Mouse (Mus musculus): Measurements from ENCODE around the gene Myo18a.
"Not testable (repeated sequence)": the region's sequence is repeated elsewhere in the genome, so short reads cannot be mapped to it uniquely, and the experiment has no call there.

Gene Myo18a

DNA sequence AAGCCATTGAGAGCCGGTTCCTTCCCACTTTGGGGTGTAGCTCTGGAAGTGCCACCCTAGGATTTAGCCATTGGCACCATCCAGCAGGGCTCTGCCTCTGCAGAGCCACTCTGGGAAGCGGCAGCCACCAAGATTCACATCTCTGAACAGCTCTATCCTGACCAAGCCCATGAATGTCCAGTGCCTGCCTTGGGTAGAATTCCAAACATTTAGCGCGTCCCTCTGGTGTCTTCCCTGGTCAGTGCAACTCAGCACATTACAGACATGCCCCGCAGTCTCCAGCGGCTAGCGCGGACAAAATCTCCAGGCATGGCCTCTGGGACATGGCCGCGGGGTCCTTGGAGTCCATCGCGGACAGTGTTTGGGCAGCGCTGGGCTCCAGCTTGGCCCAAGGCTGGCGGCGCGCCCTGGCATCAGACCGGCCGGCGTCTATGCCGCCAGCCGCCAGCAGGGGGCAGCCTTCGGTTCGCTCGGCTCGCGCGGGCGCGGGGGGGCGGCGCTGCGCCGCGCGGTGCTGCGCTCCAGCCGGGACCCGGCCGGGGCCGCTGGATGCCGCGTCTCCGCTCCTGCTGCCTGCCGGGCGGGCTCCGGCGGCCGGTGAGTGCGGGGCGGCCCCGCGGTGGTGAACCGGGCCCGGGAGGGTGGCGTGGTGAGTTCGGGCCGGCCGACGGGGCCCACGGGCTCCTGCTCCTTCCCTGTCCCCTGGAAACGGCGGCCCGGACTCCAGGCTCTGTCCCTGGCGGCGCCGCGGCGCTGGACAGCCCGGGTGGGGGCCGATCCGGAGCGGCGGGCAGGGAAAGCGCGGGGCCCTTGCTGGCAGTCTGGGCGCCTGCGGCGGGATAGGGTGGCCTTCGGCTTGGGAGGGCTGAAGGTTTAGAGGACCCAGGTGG lies at the start of gene Myo18a:
TSS of gene Myo18a (plus strand) at position 464 of the 890 bp plus-strand sequence.
- DNase-seq, result peak; percentile 86 to 90

DNA sequence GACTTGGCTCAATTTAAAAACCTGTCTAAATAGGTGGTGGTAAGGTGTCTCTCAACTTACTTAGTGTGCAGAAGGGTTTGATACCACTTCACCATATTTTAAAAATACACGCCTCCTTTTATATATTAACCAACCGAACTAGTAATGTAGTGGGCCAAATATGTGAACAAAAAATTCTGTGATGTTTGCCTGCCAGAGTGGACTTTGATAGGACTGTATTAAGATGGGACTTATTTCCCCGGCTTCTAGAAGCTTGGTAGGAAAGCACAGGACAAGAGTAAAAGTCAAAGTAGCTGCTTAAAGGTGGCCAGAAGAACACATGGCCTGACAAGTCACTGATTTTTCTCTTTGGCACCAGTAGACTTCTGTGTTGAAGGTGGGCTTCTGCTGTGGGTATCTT lies 49.3 kb upstream of the Myo18a start:
- DNase-seq, result no peak

DNA sequence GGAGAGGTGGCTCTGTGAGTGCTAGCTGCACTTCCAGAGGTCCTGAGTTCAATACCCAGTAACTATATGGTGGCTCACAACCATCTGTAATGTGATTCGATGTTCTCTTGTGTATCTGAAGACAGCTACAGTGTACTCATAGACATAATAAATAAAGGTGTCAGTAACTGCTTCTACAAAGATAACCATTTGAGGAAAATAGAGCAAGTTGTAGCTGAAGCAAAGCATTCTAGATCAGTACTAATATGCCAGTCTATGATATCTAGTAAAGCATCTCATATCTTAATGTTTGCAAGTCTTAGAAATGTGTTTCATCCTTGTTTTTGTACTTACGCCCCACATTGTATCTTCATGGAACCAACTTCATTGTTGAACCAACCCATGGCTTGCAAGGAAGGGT lies 44.0 kb upstream of the Myo18a start:
- DNase-seq, result no peak

DNA sequence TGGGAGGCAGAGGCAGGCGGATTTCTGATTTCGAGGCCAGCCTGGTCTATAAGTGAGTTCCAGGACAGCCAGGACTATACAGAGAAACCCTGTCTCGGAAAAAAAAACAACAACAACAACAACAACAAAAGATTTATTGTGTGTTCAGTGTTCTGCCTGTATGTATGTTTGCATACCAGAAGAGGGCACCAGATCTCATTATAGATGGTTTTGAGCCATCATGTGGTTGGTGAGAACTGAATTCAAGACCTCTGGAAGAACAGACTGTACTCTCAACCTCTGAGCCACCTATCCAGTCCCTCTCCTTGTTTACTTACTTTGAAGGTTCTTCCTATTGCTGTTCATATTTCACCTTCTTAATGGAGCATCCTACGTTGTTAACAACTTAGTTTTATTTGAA lies 41.7 kb upstream of the Myo18a start:
- no peak for DNase-seq

DNA sequence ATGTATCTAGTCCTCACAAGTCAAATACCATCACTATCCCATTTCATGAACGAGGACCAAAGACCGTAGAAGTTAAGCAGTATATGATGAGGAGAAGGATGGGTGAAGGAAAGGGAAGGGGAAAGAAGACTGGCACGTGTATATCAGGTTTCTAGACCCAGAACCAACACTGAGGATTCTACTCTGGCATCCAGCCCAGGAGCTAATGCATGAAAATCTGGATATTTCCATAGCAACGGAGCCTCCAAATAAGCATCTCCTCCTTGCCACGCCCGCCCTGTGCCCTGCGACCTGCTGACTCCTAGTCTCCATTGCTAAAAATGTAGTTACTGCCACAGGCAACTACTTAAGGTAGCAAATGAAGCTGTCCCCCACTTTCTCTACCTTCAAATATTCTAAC lies 38.3 kb upstream of the Myo18a start:
- no peak for DNase-seq

DNA sequence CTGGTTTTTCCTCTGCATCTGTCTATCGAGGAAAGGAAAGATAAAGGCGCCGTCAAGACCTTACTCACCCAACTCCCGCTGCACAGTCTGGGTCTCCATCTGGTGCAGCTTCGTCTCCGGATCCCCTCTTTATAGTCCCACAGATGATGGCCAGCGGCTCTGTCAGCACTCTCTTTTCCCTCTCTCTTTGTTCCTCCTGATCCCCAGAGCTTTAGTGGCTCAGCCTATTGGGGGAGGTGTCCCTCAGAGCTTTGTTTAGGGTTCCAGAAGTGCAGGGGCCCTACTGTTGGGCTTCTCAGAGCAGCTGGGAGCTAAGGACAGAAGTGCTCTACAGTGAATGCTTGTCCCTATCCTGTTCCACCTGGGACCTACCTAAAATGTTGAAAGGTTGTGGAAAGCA lies 37.9 kb upstream of the Myo18a start, which contains the start of gene Cryba1:
TSS of gene Cryba1 (minus strand) at position 101 of the 400 bp plus-strand sequence.
- no peak for DNase-seq

DNA sequence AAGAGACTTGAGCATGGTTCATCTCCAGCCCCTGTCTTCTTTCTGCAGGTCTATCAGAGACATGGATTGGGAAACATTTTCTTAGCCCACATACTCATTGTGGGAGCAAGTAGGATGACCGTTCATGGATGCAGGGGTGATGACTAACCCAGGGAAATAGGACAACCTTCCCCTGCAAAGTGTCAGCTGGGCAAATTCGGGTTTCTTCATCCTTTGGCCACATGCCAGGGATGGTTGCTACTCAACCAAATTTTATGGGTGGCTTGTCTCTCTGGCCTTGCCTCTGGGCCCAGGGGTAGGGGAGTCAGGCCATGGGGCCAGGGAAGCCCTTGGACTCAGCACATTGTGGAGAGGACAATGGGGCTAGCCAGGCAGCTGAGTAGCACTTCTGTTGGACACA lies 34.5 kb upstream of the Myo18a start:
- no peak for DNase-seq

DNA sequence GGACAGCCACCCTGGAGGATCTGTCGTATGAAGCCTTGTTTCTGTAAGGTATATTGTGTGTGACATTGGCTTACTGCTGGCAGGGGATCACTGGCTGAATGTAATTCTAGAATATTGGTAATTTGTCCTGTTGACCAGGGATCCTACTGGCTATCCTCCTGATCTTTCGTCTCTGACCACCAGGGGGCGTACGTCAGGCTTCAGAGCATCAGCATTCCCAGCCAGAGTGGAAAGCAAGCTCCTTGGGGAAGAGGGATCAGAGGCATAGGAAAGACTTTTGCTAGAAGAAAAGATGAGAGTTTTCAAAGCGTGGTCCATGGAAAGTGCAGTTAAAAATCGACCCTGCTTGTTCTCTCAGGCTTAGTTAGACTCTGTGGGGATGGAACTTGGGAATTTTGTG lies 25.8 kb upstream of the Myo18a start:
- peak; percentile 80 to 81 for DNase-seq

DNA sequence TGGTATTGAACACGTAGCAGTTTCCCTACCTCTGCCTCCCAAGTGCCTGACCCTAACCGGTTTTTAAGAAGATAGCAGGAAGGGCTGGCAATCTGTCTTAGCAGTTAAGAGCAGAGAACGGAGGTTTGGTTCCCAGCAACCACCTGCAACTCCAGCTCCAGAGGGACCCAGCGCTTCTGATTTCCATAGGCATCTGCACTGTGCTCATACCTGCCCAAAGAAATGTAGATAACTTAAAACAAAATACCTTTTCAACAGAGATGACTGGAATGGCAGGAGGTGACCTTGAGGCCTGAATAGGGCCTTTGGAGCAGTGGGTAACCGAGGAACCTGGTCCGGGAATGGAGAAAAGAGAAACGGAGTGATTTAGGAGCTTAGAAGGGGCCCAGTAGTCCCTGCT lies 24.5 kb upstream of the Myo18a start:
- DNase-seq, result no peak

DNA sequence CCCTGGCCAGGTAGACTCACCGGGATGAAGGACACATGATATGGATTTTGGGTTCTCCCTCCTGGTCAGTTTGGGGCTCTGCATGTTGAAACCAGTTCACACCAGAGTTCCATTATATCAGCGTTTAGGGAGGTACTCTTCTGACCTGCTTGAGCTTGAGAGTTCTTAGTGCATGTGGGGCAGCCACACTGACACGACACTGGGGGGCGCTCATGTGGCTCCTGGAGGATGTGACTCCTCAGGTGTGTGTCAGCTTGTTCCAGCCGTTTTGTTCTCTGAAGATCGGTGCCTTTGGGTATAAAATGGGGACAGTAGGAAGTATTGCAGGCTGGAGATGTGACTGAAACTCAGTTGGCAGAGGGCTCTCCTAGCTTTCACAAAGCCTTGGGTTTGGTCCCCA lies 19.1 kb upstream of the Myo18a start:
- peak; percentile 47 to 54 for DNase-seq

DNA sequence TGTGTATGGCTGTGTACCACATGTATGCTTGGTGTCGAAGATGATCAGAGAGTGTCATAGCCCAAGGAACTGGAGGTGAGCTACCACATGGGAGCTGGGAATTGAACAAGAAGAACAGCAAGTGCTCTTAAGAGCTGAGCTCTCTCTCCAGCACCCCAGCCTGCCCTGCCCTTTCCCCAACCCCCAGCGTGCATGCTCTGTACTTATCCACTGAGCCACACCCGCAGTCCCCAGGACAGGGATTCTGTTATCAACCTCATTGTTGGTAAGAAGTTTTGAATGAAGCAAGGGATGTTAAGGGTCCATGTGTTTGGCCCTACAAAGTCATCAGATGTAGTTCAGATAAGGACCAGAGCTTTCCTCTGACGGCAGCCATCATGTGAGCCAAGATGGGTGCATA lies 16.4 kb upstream of the Myo18a start:
- DNase-seq, result no peak

DNA sequence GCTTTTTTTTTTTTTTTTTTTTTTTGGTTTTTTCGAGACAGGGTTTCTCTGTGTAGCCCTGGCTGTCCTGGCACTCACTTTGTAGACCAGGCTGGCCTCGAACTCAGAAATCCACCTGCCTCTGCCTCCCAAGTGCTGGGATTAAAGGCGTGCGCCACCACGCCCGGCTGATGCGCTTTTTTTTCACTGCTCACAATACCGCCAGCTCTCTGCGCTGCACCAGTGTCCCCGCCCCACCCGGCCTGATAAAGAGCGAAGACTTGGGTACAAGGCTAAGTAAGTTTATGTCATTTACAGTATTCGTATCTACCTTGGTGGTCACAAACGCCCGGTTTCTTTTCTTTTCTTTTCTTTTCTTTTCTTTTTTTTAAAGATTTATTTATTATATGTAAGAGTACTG lies 15.9 kb upstream of the Myo18a start:
- not testable (repeated sequence) for DNase-seq

DNA sequence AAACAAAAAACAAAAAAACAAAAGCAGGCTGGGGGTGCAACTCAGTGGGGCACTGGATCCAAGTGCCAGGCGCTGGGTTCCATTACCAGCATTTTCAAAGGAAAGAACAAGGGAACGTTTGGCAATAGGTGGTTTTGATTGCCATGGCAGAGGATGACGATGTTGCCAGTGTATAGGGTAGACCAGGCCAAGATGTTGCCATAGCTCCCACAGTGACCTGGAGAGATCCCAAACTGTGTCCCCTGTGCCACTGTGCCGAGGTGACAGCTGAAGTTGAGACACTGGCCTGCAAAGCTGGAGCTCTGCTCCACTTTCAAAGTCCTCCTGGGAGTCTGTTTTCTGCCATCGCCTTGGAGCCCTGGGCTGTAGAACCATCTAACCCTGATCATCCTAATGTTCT lies 14.1 kb upstream of the Myo18a start:
- DNase-seq, result no peak

DNA sequence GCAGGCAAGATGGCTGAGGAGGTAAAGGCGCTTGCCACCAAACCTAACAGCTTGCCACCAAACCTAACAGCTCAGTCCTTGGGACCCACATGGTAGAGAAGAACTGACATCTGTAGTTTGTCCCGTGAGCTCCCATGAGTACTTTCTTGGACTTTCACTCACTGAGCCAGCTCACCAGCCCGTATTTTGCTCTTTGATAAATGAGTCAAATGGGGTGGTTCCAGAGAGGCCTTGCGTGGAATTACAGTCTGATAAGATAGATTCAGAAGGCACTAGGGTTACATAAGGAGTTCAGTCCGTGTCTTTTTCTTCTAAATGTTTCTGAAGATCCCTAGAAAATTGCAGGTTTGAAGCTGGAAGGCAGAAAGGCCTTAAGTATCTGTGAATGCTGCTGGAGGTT lies 10.5 kb upstream of the Myo18a start:
- no peak for DNase-seq

DNA sequence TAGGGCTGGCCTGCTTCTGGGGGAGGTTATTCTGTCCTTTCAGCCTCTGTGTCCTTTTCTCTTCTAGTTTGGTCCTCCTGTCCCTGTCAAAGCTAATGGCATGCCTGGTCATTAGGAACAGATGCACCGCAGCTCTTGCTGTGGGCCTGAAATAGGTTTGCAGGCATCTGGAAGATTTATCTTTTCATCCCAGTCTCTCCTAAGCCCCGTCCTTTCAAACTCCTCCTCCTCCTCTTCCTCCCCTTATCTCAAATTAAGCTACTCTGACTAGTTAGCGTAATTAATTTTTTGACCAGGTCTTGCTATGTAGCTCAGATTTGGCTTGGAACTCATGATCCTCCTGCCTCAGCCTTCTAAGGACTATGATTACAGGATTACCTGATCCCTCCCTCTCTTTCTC lies 9.6 kb upstream of the Myo18a start:
- no peak for DNase-seq

DNA sequence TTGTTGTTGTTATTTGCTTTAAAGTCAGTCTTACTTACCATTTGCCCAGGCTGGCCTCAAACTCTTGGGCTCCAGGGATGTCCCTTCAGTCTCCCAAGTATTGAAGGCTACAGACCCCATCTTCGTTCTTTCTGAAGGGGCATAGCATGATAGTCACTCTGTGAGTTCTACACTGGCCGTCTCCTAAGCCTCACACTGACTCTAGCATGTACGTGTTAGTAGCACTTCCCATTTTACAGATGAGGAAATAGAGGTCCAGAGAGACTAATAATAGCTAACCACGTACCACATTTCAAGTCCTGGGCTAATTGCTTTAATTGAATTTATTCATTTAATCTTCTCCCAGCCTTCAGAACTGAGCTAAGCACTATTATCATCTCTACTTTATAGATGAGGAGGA lies 3.0 kb upstream of the Myo18a start:
- no peak for DNase-seq

DNA sequence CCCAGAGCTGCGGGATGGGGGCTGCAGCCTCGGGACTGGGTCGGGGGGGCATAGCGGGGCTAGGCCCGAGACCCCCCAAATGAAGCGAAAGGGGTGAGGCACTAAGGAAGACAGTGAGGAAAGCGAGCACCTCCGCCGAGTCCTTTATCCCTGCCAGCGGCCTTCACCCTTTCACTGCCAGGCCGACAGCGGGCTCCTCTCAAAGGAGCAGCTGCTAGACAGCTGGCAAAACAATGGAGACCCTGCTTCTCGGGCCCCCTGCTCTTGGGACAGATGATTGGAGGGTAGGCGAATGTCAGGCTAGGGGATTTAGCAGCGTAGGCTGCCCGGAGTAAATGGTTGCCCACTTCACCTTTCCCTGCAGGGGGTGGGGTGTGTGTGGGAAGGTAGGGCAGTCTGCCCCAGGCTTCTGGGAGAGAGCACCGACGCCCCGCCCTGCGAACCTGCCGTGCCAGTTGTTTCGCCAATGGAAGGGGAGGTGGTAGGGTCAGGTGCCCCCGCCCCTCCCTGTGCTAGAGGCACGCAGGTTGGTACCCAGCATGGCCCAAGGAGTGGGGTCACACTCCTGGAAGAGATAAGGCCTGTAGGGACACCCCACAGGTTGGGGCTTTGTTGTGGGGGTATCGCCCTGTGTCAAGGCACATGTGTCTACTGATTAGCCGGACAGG lies 761 bp downstream of the Myo18a start:
- DNase-seq, result peak in 1 of 2 experiments; percentile 14

DNA sequence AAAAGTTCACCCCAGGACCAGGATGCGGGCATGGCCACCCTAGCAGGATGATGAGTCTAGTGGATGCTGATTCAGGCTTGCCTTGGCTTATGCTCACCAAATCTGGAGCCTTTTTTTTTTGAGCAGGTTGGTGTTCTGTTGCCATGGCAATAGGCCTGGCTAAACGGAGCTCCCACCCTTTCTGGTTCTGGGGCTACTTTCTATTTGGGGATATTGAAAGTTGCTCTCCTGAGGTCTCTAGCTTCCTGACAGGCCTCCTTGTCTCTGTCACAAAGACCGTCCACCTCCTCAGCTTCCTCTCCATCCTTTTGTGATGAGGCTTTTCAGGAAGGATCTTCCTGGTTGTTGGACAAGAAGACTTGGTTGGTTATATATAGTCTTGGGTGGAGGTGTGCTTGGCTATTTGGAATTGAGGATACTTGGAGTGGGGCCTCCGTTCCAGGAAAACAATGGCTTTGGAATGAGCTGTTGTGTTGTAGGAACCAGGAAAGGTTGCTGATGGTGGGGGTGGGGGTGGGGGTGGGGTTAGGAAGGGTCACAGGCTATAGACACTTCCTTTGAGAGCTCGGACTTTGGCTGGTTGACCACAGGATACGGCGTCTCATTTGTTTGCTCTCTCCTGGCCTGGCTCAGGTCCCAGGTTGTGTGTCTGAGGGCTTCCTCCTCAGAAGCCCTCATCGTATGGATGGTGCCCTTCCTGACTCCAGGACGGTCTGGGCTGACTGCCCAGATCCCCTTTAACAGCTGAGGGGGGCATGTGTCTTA lies 1.8 kb downstream of the Myo18a start:
- no peak for DNase-seq

DNA sequence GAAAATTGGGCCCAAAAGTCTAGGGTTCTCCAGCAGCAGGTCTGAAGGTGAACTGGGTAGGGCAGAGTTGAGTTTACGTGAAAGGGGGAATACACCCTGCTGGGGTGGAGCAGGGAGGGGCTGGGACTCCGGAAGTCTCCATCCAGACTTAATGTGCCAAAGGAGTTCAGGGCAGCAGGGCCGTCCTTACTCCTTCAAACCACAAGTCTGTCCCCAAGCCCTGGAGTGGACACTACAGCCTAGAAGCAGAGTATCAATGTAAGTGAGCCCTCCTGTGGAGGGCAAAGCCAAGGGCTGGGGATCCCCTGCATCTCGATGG lies 2.4 kb downstream of the Myo18a start:
- DNase-seq, result no peak

DNA sequence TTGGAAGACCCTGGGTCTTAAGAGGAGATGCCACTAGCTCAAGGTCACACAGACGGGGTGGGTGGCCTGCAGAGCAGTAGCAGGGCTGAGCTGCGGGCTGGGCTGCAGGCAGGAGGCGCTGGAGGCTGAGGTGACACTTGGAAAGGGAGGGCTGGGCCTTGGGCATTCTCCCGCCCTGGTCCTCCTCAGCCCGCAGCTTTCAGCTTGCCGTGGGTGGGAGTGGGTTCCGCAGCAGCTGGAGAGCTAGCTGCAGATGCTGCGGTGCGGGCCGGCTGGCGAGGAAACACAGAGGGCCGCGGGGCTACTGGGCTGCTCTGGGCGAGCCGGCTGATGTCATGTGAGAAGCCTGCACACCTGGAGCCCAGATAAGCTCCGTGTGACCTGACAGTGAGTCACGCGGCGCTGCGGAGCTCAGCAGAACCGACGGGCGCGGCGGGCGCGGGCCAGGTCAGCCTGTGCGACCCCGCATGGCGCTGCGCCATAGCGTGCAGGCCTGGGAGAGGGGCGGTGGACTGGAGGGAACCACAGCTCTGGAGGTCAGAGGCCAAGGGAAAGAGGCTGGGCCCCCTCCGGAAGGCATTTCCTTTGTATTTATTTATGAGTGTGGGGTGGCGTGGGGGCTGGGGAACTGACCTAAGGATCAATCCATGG lies 3.4 kb downstream of the Myo18a start:
- DNase-seq, result peak; percentile 21 to 31

DNA sequence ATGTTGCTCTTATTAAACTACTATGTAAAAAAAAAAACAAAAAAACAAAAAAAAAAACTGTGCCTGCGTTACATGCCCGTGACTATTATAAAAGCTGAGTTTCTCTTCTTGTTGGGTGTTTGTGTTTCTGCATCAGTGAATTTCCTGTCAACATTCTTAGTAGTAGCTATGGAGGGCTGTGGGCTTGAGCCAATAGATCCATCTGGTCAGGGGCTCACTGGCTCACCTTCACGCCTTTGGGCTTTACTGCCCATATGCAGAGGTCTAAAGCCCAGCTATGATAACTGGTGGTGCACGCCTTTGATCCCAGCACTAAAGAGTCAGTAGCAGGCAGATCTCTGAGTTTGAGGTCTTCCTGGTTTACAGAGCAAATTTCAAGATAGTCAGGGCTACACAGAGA lies 6.5 kb downstream of the Myo18a start:
- no peak for DNase-seq

DNA sequence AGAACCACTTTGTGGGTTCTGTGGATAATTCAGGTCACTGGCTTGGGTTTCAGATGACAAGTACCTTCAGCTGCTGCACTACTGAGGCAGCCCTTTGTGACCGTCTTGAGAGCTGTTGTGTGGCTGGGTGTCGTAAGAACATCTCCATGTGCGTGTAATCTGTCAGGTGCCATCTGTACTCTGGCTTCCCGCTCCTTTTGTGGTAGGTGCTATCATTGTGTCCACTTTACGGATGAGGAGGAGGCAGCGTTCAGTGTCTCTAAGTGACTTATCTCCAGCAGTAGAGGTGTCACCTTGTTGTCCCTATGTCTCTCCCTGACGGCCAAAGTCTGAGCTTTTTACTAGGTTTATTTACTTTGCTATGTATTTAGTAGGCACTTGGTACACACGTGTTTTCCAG lies 7.3 kb downstream of the Myo18a start:
- no peak for DNase-seq

All from B cell, adult 2 months (primary cell).